Mouse (Mus musculus) urinary bladder, postnatal 4 days (tissue): Measurements from ENCODE around the gene Cchcr1.

Experiments
- DNase-seq, 2 experiments: peaks; one replicate each; pipeline ENCODE4 v3.0.0; 2021 to 2022; ENCODE audit warnings: low spot score in 2 of 2

Gene Cchcr1

GRCm38 (mm10) chr17:35554761-35555397 lies 38.0 kb downstream of the Cchcr1 start:
- no peak for DNase-seq

GRCm38 (mm10) chr17:35556186-35556765 lies 39.4 kb downstream of the Cchcr1 start:
- DNase-seq = no peak

- DNase-seq = peak in 1 of 2 experiments; percentile 26
Measured at GRCm38 (mm10) chr17:35556812-35557211, 39.9 kb downstream of the Cchcr1 start.

- no peak for DNase-seq
Measured at GRCm38 (mm10) chr17:35557351-35557750, 40.5 kb downstream of the Cchcr1 start.

- no peak for DNase-seq
Measured at GRCm38 (mm10) chr17:35558216-35558615, 41.3 kb downstream of the Cchcr1 start.

- DNase-seq = no peak
Measured at GRCm38 (mm10) chr17:35567150-35567549, 50.2 kb downstream of the Cchcr1 start, which contains the start of gene 2300002M23Rik. 2300002M23Rik (plus strand) TSS chr17:35567450.

GRCm38 (mm10) chr17:35567767-35568166 lies 50.9 kb downstream of the Cchcr1 start:
- no peak for DNase-seq

GRCm38 (mm10) chr17:35569091-35569944 lies 52.4 kb downstream of the Cchcr1 start:
- DNase-seq = no peak

GRCm38 (mm10) chr17:35570836-35571235 lies 53.9 kb downstream of the Cchcr1 start:
- DNase-seq = no peak

- no peak for DNase-seq
Measured at GRCm38 (mm10) chr17:35571477-35571876, 54.6 kb downstream of the Cchcr1 start.

- peak; percentile 61 to 79 for DNase-seq
Measured at GRCm38 (mm10) chr17:35578211-35578610, 61.3 kb downstream of the Cchcr1 start.
